Mouse (Mus musculus) bone marrow macrophage, adult 2 months (primary cell): ENCODE measurements around the gene Gng2. TPM values are rescaled to one million over a fixed set of nuclear protein-coding genes. Genes with fewer than 3 reads are reported as not detected.

ENCODE experiments used
- H3K27ac ChIP-seq: 2 replicates; pipeline ENCODE4 v1.5.1; 2012; ENCODE audit warnings: low read depth, low read length; ENCODE audit not compliant: insufficient read depth
- H3K4me1 ChIP-seq: 2 replicates; pipeline ENCODE4 v1.6.1; 2012; ENCODE audit warnings: low read length; ENCODE audit not compliant: control insufficient read depth, insufficient read depth
- H3K4me3 ChIP-seq: 2 replicates; pipeline ENCODE4 v1.5.1; 2012; ENCODE audit warnings: mild to moderate bottlenecking, low read length, moderate library complexity; ENCODE audit not compliant: insufficient read depth
- CTCF ChIP-seq: IDR thresholded peaks from 2 replicates; pipeline ENCODE4 v1.5.1; 2012; ENCODE audit warnings: low read depth, mild to moderate bottlenecking, low read length, moderate library complexity
- POLR2A ChIP-seq: IDR thresholded peaks from 2 replicates; pipeline ENCODE4 v1.6.1; 2012; ENCODE audit warnings: mild to moderate bottlenecking, low read depth, low read length, borderline replicate concordance
- polyA plus RNA-seq: library from polyadenylated mRNA; stranded (reverse); fragments of >200 nt; gene quantifications from 2 replicates; pipeline ENCODE4 v1.2.4, GENCODE M21; 2012; ENCODE audit not compliant: missing spikeins, insufficient read depth, insufficient read length

Gng2 gene
- polyA plus RNA-seq, 1 experiment, result 210 TPM

DNA sequence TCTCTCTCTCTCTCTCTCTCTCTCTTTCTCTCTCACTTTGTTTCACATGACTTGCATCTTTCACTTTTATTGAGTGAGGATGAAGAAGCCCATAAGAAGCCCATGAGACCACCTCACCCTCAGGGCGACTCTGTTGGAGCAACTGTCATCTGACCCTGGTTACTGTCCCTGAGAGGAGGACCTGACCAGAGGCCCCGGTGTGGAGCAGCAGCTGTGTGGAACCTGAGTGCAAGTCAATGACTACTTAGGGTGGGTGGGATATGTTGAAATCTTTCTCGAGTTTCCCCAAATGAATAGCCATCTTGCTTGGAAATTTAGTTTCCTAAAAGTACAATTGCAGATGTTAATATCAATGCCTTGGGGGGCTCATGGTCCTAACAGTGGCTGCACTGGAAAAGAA lies 34.7 kb downstream of the Gng2 start:
- TF ChIP-seq CTCF, result no peak
- Histone ChIP-seq H3K27ac (no peak overlapping the region), H3K4me1 (no peaks in the 10 kb centered on the region), H3K4me3 (no peak overlapping the region)

DNA sequence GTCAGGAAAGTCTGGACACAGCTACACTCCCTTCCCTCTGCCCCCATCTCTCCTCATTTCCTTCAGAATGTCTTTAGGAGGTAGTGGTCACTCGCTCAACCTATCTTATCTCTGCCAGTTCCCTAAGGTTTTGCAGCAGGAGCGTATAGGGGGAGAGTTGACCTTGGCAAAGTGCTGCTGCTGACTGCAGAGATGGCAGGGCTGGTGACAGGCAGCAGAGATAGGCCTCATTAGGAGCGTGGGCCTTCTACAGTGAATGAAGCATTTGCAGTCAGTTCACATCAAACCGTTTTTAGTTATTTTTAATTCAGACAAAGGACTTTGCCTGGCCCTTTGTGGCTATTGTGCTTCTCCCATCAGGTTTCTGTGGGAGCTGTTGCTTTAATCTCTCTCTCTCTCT lies 35.1 kb downstream of the Gng2 start:
- Histone ChIP-seq H3K27ac (no peak overlapping the region), H3K4me3 (no peak overlapping the region), H3K4me1 (no peaks in the 10 kb centered on the region)
- TF ChIP-seq CTCF (no peak), POLR2A (no peak)

DNA sequence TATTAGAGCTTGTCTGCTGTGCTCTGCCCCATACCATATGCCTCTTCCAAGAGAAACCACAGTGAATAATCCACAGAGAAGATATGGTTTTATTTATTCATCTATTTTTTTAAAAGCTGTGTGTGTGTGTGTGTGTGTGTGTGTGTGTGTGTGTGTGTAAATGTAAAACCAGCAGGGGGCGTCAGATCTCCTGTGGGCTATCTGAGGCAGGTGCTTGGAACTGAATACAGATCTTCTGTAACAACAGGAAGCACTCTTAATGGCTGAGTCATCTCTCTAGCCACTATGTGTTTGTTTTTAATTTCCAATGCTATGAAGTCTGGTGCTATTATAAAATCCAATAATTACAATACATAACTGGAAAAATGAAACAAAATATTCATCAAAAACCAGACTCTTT lies 37.4 kb downstream of the Gng2 start:
- no peaks in the 10 kb centered on the region for H3K4me1 ChIP-seq
- TF ChIP-seq POLR2A (no peak), CTCF (no peak)

DNA sequence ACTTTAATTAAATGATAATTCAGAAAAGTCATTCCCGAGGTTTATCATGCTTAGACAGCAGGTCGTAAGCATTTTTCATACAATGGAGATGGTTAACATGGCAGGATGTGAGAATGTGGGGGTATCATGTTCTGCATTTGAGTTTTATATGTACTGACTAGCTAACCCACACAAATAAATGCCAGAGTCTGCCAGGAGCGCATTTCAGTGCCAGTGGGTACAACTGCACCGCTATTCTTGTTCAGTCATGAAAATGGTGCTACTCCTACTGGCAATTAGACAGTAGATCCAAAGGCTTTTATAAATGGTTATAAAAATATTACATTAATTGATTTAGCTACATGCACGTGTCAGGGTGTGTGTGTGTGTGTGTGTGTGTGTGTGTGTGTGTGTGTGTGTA lies 38.9 kb downstream of the Gng2 start:
- Histone ChIP-seq H3K4me1 (no peaks in the 10 kb centered on the region), H3K4me3 (no peak overlapping the region), H3K27ac (no peak overlapping the region)
- TF ChIP-seq CTCF (no peak), POLR2A (no peak)

More for the DNA sequence above, 37.4 kb downstream of the Gng2 start:
- H3K4me3 ChIP-seq, result no peak overlapping the region
- no peak overlapping the region for H3K27ac ChIP-seq

DNA sequence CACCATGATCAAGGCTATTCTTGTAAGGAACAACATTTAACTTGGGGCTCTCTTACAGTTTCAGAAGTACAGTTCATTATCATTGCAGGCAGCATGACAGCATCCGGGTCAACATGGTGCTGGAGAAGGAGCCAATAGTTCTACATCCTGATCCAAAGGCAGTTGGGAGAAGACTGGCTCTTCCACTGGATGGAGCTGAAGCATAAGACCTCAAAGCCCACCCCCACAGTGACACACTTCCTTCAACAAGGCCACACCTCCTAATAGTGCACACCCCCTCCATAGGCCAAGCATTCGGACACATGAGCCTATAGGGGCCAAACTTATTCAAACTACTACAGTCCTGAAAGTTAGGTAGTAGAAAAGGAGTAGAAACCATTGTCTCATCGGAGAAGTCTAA lies 42.3 kb downstream of the Gng2 start:
- TF ChIP-seq CTCF, result no peak
- TF ChIP-seq POLR2A, result no peak

DNA sequence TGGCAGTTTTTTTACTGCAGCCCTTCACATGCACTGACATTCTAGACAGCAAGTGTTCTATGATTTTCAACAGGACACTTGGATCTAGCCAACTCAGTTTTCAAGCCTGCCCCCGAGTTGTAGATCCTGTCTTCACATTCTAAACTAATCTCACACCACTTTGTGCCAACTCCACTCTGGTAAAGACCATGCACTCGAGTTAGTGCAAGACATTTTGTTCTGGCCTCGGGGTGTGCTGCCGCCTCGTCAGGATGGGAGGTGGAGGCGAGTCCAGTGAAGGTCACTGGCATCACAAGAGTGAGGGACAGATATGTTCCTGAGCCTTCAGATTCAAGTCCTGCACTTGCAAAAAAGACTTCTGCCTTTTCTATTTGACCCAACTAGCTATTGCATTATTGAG lies 44.1 kb downstream of the Gng2 start:
- Histone ChIP-seq H3K4me3 (no peak overlapping the region), H3K27ac (no peak overlapping the region), H3K4me1 (0 out of 2 replicates have a peak, but pooled peaks cover 2% of the 10 kb centered on the region)
- TF ChIP-seq POLR2A, result no peak
- TF ChIP-seq CTCF, result no peak

More for the DNA sequence above, 42.3 kb downstream of the Gng2 start:
- Histone ChIP-seq H3K4me3 (no peak overlapping the region), H3K27ac (no peak overlapping the region), H3K4me1 (no peaks in the 10 kb centered on the region)

DNA sequence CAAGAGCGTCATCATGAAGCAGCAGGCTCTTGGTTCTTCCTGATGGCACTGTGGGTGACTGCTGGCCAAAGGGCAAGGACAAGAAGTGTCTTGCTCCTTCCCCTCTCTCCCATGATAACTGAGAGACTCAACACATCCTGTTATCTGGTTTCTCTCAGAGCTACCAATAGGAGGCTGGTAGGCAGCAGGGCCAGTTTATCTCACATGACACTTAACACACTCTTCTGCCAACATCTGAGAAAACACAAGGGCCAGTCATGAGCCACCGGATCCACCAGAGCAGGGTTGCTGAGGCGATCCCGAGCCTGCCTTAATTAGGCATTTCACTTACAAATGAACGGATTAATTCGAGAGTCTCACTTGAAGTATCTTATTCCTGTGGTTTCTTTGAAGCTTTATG lies 49.5 kb downstream of the Gng2 start:
- no peak overlapping the region for H3K4me3 ChIP-seq
- H3K27ac ChIP-seq, result no peak overlapping the region
- TF ChIP-seq CTCF (no peak), POLR2A (no peak)
- peaks cover 5% of the 10 kb centered on the region; the same call in 1 of the 2 replicates for H3K4me1 ChIP-seq

DNA sequence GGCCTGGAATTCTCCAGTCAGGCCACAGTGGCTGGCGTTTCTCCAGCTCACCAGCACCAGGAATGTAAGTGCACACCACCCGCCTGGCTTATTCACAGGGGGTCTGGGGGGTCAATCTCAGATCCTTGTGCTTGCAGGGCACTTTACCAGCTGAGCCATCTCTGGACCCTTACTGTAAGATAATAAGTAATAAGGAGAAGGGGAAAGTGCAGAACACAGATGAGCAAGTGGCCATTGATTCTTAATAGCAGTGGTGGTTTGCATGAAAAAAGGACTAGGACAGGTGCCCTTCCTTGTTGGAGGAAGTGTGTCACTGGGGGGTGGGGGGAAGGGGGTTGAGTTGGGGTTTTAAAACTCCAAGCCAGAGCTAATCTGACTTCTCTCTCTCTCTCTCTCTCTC lies 50.3 kb downstream of the Gng2 start:
- H3K4me3 ChIP-seq, result no peak overlapping the region
- no peak for TF ChIP-seq CTCF
- no peak for TF ChIP-seq POLR2A
- peaks cover 5% of the 10 kb centered on the region; the same call in 1 of the 2 replicates for H3K4me1 ChIP-seq
- no peak overlapping the region for H3K27ac ChIP-seq

DNA sequence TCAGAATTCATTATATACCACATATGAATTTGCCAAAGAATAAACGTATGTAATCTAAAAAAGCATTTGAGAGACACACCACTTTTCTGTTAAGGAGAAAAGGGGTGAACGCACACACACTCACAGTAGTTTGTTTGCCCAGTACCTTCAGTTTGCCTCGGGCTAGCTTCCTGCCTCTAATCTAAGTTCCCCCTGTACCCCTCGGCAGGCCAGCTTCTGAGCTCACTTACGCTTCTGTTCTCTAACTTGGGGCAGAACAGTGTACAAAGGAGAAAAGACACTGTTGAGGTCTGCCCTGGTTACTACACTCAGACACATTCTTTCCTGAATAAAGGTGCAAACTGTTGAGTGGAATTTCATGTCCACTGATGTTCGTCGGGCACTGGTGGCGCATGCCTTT lies 51.1 kb downstream of the Gng2 start:
- no peak for TF ChIP-seq CTCF
- no peak for TF ChIP-seq POLR2A
- no peak overlapping the region for H3K27ac ChIP-seq

DNA sequence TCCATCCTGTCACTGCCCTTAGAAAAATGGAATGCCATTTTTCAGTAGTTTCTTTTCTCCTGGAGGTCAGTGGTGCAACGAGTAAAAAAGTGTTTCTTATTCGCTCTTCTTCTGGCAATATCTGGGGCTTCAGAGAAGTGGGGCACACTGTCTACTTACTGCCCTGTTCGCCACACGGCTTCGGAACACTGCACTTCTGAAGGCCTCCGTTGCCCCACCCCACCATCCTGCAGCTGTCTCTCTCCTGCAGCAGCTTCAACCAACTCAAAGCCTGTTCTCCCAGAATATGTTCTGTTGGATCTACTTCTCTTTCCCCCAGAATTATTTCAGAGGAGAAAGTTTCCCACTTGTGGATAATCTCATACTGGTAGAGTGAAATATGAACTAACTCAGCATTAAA lies 52.3 kb downstream of the Gng2 start:
- Histone ChIP-seq H3K4me1 (peaks cover 5% of the 10 kb centered on the region; the same call in 1 of the 2 replicates), H3K27ac (no peak overlapping the region), H3K4me3 (no peak overlapping the region)
- TF ChIP-seq POLR2A, result no peak
- no peak for TF ChIP-seq CTCF

More for the DNA sequence above, 51.1 kb downstream of the Gng2 start:
- peaks cover 5% of the 10 kb centered on the region; the same call in 1 of the 2 replicates for H3K4me1 ChIP-seq
- H3K4me3 ChIP-seq, result no peak overlapping the region

DNA sequence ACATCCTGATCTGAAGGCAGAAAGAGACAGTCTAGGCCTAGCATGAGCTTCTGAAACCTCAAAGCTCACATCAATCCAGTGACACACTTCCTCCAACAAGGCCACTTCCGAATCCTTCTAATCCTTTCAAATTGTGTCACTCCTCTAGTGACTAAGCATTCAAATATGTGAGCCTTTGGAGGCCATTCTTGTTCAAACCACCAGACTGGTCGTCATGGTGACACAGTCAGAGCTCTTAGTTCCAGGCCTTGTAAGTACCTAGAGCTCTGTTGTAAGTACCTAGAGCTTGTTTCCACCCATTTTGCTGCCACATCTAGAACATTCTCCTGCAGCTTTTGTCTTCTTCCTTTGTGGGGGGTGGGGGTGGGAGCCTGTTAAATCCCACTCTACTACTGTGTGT lies 53.3 kb downstream of the Gng2 start:
- Histone ChIP-seq H3K4me1 (peaks cover 5% of the 10 kb centered on the region; the same call in 1 of the 2 replicates), H3K27ac (no peak overlapping the region), H3K4me3 (no peak overlapping the region)
- TF ChIP-seq POLR2A (no peak), CTCF (no peak)
